Mouse (Mus musculus): ENCODE measurements around the gene Slc44a4. TPM values are rescaled to one million over a fixed set of nuclear protein-coding genes. Genes with fewer than 3 reads are reported as not detected.

The Slc44a4 gene
- polyA plus RNA-seq, 1 experiment from 2014 or later, result not detected

DNA sequence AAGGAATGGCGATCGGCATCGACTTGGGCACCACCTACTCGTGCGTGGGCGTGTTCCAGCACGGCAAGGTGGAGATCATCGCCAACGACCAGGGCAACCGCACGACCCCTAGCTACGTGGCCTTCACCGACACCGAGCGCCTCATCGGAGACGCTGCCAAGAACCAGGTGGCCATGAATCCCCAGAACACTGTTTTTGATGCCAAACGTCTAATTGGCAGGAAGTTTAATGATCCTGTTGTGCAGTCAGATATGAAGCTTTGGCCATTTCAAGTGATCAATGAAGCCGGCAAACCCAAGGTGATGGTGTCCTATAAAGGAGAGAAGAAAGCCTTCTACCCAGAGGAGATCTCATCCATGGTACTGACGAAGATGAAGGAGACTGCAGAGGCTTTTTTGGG, 62.7 kb downstream of the Slc44a4 start:
- H3K36me3 ChIP-seq (ENCODE audit: control insufficient read depth, insufficient read depth, low read length), result no peaks in the 10 kb centered on the region
- no peak overlapping the region for H3K4me2 ChIP-seq (ENCODE audit: low read length)
- H3K4me1 ChIP-seq (ENCODE audit: control insufficient read depth in 2 of 2, insufficient read depth in 2 of 2, low read length in 2 of 2), result peaks cover 7 to 9% of the 10 kb centered on the region in 2 experiments
- no peaks in the 10 kb centered on the region for H3K9me3 ChIP-seq (ENCODE audit: control insufficient read depth, low read length)
- H3K27me3 ChIP-seq (ENCODE audit: control insufficient read depth, insufficient read depth, low read length), result no peaks in the 10 kb centered on the region
- no peak overlapping the region for H3K9ac ChIP-seq (ENCODE audit: low read length)
- no peak overlapping the region for H3K4me3 ChIP-seq (ENCODE audit: control insufficient read depth in 1 of 2, insufficient read depth in 1 of 2, low read depth in 1 of 2, low read length in 2 of 2)
- WGBS, result 92% methylated on average over 20 of the region's 20 CpGs
- no peak for ATAC-seq (ENCODE audit: insufficient number of reproducible peaks, insufficient read depth, low FRiP score, low read depth)
- no peak overlapping the region for H3K27ac ChIP-seq (replicated peaks in 1 of 2; ENCODE audit: control insufficient read depth in 1 of 2, insufficient read depth in 1 of 2, low read depth in 2 of 2, low read length in 2 of 2)

- no peak overlapping the region for H3K27ac ChIP-seq (replicated peaks in 1 of 2; ENCODE audit: control insufficient read depth in 1 of 2, insufficient read depth in 1 of 2, low read depth in 2 of 2, low read length in 2 of 2)
- H3K36me3 ChIP-seq (ENCODE audit: control insufficient read depth, insufficient read depth, low read length), result no peaks in the 10 kb centered on the region
- no peak for ATAC-seq (ENCODE audit: insufficient number of reproducible peaks, insufficient read depth, low FRiP score, low read depth)
- H3K4me3 ChIP-seq (ENCODE audit: control insufficient read depth in 1 of 2, insufficient read depth in 1 of 2, low read depth in 1 of 2, low read length in 2 of 2), result no peak overlapping the region
- H3K9me3 ChIP-seq (ENCODE audit: control insufficient read depth, low read length), result no peaks in the 10 kb centered on the region
- H3K4me2 ChIP-seq (ENCODE audit: low read length), result no peak overlapping the region
- WGBS, result 86% methylated on average over 27 of the region's 27 CpGs
- H3K9ac ChIP-seq (ENCODE audit: low read length), result no peak overlapping the region
- peaks cover 2 to 15% of the 10 kb centered on the region in 2 experiments; a peak in 3 of 4 replicates for H3K4me1 ChIP-seq (ENCODE audit: control insufficient read depth in 2 of 2, insufficient read depth in 2 of 2, low read length in 2 of 2)
- H3K27me3 ChIP-seq (ENCODE audit: control insufficient read depth, insufficient read depth, low read length), result no peaks in the 10 kb centered on the region
Measured at GRCm38 (mm10) chr17:34978239-34978638, 64.0 kb downstream of the Slc44a4 start.

DNA sequence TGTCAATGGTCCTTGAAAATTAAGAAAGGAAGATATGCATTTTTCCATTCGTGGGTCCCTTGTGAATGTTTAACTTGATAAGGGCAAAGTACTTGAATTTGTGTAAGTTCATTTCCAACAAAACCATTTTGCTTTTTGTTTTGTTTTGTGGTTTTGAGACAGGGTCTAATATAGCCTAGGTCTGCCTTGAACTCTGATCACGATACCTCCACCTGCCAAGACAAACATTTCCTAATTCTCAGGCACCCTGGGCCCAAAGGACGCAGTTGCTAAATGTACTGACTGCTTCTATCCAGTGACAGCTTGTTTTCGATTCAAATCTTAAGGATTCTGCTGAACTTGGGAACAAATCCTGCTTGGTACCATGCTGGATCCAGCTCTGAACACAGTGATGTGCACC, 65.4 kb downstream of the Slc44a4 start:
- no peak overlapping the region for H3K4me2 ChIP-seq (ENCODE audit: low read length)
- peaks cover 6% of the 10 kb centered on the region; the same call in 1 of the 2 replicates for H3K36me3 ChIP-seq (ENCODE audit: control insufficient read depth, insufficient read depth, low read length)
- peaks cover 2 to 15% of the 10 kb centered on the region in 2 experiments; a peak in 3 of 4 replicates for H3K4me1 ChIP-seq (ENCODE audit: control insufficient read depth in 2 of 2, insufficient read depth in 2 of 2, low read length in 2 of 2)
- no peak overlapping the region for H3K4me3 ChIP-seq (ENCODE audit: control insufficient read depth in 1 of 2, insufficient read depth in 1 of 2, low read depth in 1 of 2, low read length in 2 of 2)
- H3K27ac ChIP-seq (replicated peaks in 1 of 2; ENCODE audit: control insufficient read depth in 1 of 2, insufficient read depth in 1 of 2, low read depth in 2 of 2, low read length in 2 of 2), result no peak overlapping the region
- ATAC-seq (ENCODE audit: insufficient number of reproducible peaks, insufficient read depth, low FRiP score, low read depth), result no peak
- no peak overlapping the region for H3K9ac ChIP-seq (ENCODE audit: low read length)
- no peaks in the 10 kb centered on the region for H3K9me3 ChIP-seq (ENCODE audit: control insufficient read depth, low read length)
- 95% methylated on average over 4 of the region's 4 CpGs for WGBS
- H3K27me3 ChIP-seq (ENCODE audit: control insufficient read depth, insufficient read depth, low read length), result no peaks in the 10 kb centered on the region

Other genes starting within 250 kb of the Slc44a4 start
- 2.7 and 3.0 TPM in 2 replicates for gene Tnxb, start 243.9 kb upstream of the Slc44a4 start, polyA plus RNA-seq (2014; fragmentation: Nextera tagmentation; extraction: Ambion mirVana)
- 0.13 and 0.23 TPM in 2 replicates for gene C4b, start 170.6 kb upstream of the Slc44a4 start, polyA plus RNA-seq (2014; fragmentation: Nextera tagmentation; extraction: Ambion mirVana)
- gene Cyp21a1, start 109.9 kb upstream of the Slc44a4 start, polyA plus RNA-seq (2014; fragmentation: Nextera tagmentation; extraction: Ambion mirVana), result not detected in 2 replicates
- 17.1 and 18.4 TPM in 2 replicates for gene Stk19, start 77.5 kb upstream of the Slc44a4 start, polyA plus RNA-seq (2014; fragmentation: Nextera tagmentation; extraction: Ambion mirVana)
- 26.6 and 33.1 TPM in 2 replicates for gene Dxo, start 77.4 kb upstream of the Slc44a4 start, polyA plus RNA-seq (2014; fragmentation: Nextera tagmentation; extraction: Ambion mirVana)
- 22.4 and 23.0 TPM in 2 replicates for gene Skiv2l, start 64.3 kb upstream of the Slc44a4 start, polyA plus RNA-seq (2014; fragmentation: Nextera tagmentation; extraction: Ambion mirVana)
- 65.7 and 65.8 TPM in 2 replicates for gene Nelfe, start 64.1 kb upstream of the Slc44a4 start, polyA plus RNA-seq (2014; fragmentation: Nextera tagmentation; extraction: Ambion mirVana)
- 1.2 and 2.7 TPM in 2 replicates for gene Cfb, start 51.9 kb upstream of the Slc44a4 start, polyA plus RNA-seq (2014; fragmentation: Nextera tagmentation; extraction: Ambion mirVana)
- gene Zbtb12, start 35.0 kb upstream of the Slc44a4 start, polyA plus RNA-seq (2014; fragmentation: Nextera tagmentation; extraction: Ambion mirVana), result 0.38 and 0.53 TPM in 2 replicates
- gene Gm20547, start 32.4 kb upstream of the Slc44a4 start, polyA plus RNA-seq (2014; fragmentation: Nextera tagmentation; extraction: Ambion mirVana), result not detected in 2 replicates
- gene C2, start 16.2 kb upstream of the Slc44a4 start, polyA plus RNA-seq (2014; fragmentation: Nextera tagmentation; extraction: Ambion mirVana), result 1.0 and 1.2 TPM in 2 replicates
- 31.4 and 35.2 TPM in 2 replicates for gene Ehmt2, start 16.0 kb upstream of the Slc44a4 start, polyA plus RNA-seq (2014; fragmentation: Nextera tagmentation; extraction: Ambion mirVana)
- 13.7 and 14.6 TPM in 2 replicates for gene Neu1, start 16.8 kb downstream of the Slc44a4 start, polyA plus RNA-seq (2014; fragmentation: Nextera tagmentation; extraction: Ambion mirVana)
- gene Hspa1b, start 44.8 kb downstream of the Slc44a4 start, polyA plus RNA-seq (2014; fragmentation: Nextera tagmentation; extraction: Ambion mirVana), result 0.09 and 0.19 TPM in 2 replicates
- 0.55 TPM in 1 of 2 replicates, not detected in the other for gene Gm20481, start 55.4 kb downstream of the Slc44a4 start, polyA plus RNA-seq (2014; fragmentation: Nextera tagmentation; extraction: Ambion mirVana)
- 2.3 and 2.9 TPM in 2 replicates for gene Hspa1a, start 57.7 kb downstream of the Slc44a4 start, polyA plus RNA-seq (2014; fragmentation: Nextera tagmentation; extraction: Ambion mirVana)
- 2.2 and 2.7 TPM in 2 replicates for gene Hspa1l, start 58.2 kb downstream of the Slc44a4 start, polyA plus RNA-seq (2014; fragmentation: Nextera tagmentation; extraction: Ambion mirVana)
- 132 and 136 TPM in 2 replicates for gene Lsm2, start 67.4 kb downstream of the Slc44a4 start, polyA plus RNA-seq (2014; fragmentation: Nextera tagmentation; extraction: Ambion mirVana)
- 41.7 and 42.9 TPM in 2 replicates for gene Vars, start 86.5 kb downstream of the Slc44a4 start, polyA plus RNA-seq (2014; fragmentation: Nextera tagmentation; extraction: Ambion mirVana)
- 0.28 and 0.42 TPM in 2 replicates for gene Vwa7, start 102.1 kb downstream of the Slc44a4 start, polyA plus RNA-seq (2014; fragmentation: Nextera tagmentation; extraction: Ambion mirVana)
- gene Sapcd1, start 113.5 kb downstream of the Slc44a4 start, polyA plus RNA-seq (2014; fragmentation: Nextera tagmentation; extraction: Ambion mirVana), result 1.5 and 2.2 TPM in 2 replicates
- gene Msh5, start 132.3 kb downstream of the Slc44a4 start, polyA plus RNA-seq (2014; fragmentation: Nextera tagmentation; extraction: Ambion mirVana), result 2.6 and 3.5 TPM in 2 replicates
- gene Clic1, start 135.5 kb downstream of the Slc44a4 start, polyA plus RNA-seq (2014; fragmentation: Nextera tagmentation; extraction: Ambion mirVana), result 108 TPM in 2 replicates
- gene Ddah2, start 144.6 kb downstream of the Slc44a4 start, polyA plus RNA-seq (2014; fragmentation: Nextera tagmentation; extraction: Ambion mirVana), result 186 and 222 TPM in 2 replicates
- gene Ly6g6c, start 150.9 kb downstream of the Slc44a4 start, polyA plus RNA-seq (2014; fragmentation: Nextera tagmentation; extraction: Ambion mirVana), result not detected in 2 replicates
- gene Mpig6b, start 151.7 kb downstream of the Slc44a4 start, polyA plus RNA-seq (2014; fragmentation: Nextera tagmentation; extraction: Ambion mirVana), result 0.54 and 0.73 TPM in 2 replicates
- gene Ly6g6e, start 162.4 kb downstream of the Slc44a4 start, polyA plus RNA-seq (2014; fragmentation: Nextera tagmentation; extraction: Ambion mirVana), result 0.32 TPM in 1 of 2 replicates, not detected in the other
- gene Ly6g6d, start 163.6 kb downstream of the Slc44a4 start, polyA plus RNA-seq (2014; fragmentation: Nextera tagmentation; extraction: Ambion mirVana), result 1.9 and 2.6 TPM in 2 replicates
- not detected in 2 replicates for gene Ly6g6f, start 171.1 kb downstream of the Slc44a4 start, polyA plus RNA-seq (2014; fragmentation: Nextera tagmentation; extraction: Ambion mirVana)
- 61.9 and 64.5 TPM in 2 replicates for gene Abhd16a, start 174.8 kb downstream of the Slc44a4 start, polyA plus RNA-seq (2014; fragmentation: Nextera tagmentation; extraction: Ambion mirVana)
- 0.59 TPM in 1 of 2 replicates, not detected in the other for gene Ly6g5c, start 193.8 kb downstream of the Slc44a4 start, polyA plus RNA-seq (2014; fragmentation: Nextera tagmentation; extraction: Ambion mirVana)
- 0.28 TPM in 1 of 2 replicates, not detected in the other for gene Ly6g5b, start 201.0 kb downstream of the Slc44a4 start, polyA plus RNA-seq (2014; fragmentation: Nextera tagmentation; extraction: Ambion mirVana)
- gene Gpank1, start 207.0 kb downstream of the Slc44a4 start, polyA plus RNA-seq (2014; fragmentation: Nextera tagmentation; extraction: Ambion mirVana), result 10.0 and 11.4 TPM in 2 replicates
- gene Csnk2b, start 207.6 kb downstream of the Slc44a4 start, polyA plus RNA-seq (2014; fragmentation: Nextera tagmentation; extraction: Ambion mirVana), result 219 and 234 TPM in 2 replicates
- 8.7 and 10.1 TPM in 2 replicates for gene D17H6S53E, start 211.9 kb downstream of the Slc44a4 start, polyA plus RNA-seq (2014; fragmentation: Nextera tagmentation; extraction: Ambion mirVana)
- gene Apom, start 217.6 kb downstream of the Slc44a4 start, polyA plus RNA-seq (2014; fragmentation: Nextera tagmentation; extraction: Ambion mirVana), result 0.34 TPM in 1 of 2 replicates, not detected in the other
- 63.3 and 68.6 TPM in 2 replicates for gene Bag6, start 220.7 kb downstream of the Slc44a4 start, polyA plus RNA-seq (2014; fragmentation: Nextera tagmentation; extraction: Ambion mirVana)

All from heart, embryonic 14.5 days (tissue).